Mouse (Mus musculus) lung, embryonic 15.5 days (tissue): ENCODE data around the gene Astl. TPM values are rescaled to one million over a fixed set of nuclear protein-coding genes. Genes with fewer than 3 reads are reported as not detected.
A peak's percentile ranks its signal among the peaks of the same experiment; 100 is the strongest.

ENCODE experiments used
- ATAC-seq: fragments of 200-750 bp; cut with Nextera tagmentation; 2 replicates; pipeline ENCODE4 v1.8.0; 2017; ENCODE audit warnings: moderate number of reproducible peaks, borderline replicate concordance; ENCODE audit not compliant: low FRiP score, low TSS enrichment; ENCODE audit errors: extremely low read depth
- H3K27ac ChIP-seq: fragments of 300-500 bp; sonication (generic); 2 replicates; pipeline ENCODE4 v1.5.1; 2015; ENCODE audit warnings: moderate library complexity, mild to moderate bottlenecking, inconsistent platforms
- H3K27me3 ChIP-seq: fragments of 300-500 bp; sonication (generic); 2 replicates; pipeline ENCODE4 v1.6.1; 2015; ENCODE audit warnings: inconsistent platforms
- H3K36me3 ChIP-seq: fragments of 300-500 bp; sonication (generic); 2 replicates; pipeline ENCODE4 v1.6.1; 2015; ENCODE audit warnings: inconsistent platforms
- H3K4me1 ChIP-seq: fragments of 300-500 bp; sonication (generic); 2 replicates; pipeline ENCODE4 v1.6.1; 2015; ENCODE audit warnings: inconsistent platforms
- H3K4me2 ChIP-seq: fragments of 300-500 bp; sonication (generic); 2 replicates; pipeline ENCODE4 v1.6.1; 2015; ENCODE audit warnings: inconsistent platforms, mild to moderate bottlenecking, moderate library complexity
- H3K4me3 ChIP-seq: fragments of 300-500 bp; sonication (generic); 2 replicates; pipeline ENCODE4 v1.5.1; 2015; ENCODE audit warnings: mild to moderate bottlenecking, inconsistent platforms
- H3K9ac ChIP-seq: fragments of 300-500 bp; sonication (generic); 2 replicates; pipeline ENCODE4 v1.6.1; 2015; ENCODE audit warnings: inconsistent platforms
- H3K9me3 ChIP-seq: fragments of 300-500 bp; sonication (generic); 2 replicates; pipeline ENCODE4 v1.6.1; 2016; ENCODE audit warnings: inconsistent platforms
- WGBS: fragments of 180-500 bp; shearing (Covaris S2); methylation state at CpG from one replicate; pipeline ENCODE4 v1.1.7; 2015; 5-methylcytosine and 5-hydroxymethylcytosine counted together
- polyA plus RNA-seq: library from polyadenylated mRNA; unstranded; fragments of >200 nt; fragmentation: Nextera tagmentation; extraction: Ambion mirVana; gene quantifications from 2 replicates; pipeline ENCODE4 v1.2.1, GENCODE M21; 2015

Gene Astl
- polyA plus RNA-seq, 1 experiment from 2014 or later: not detected

- Histone ChIP-seq H3K4me1 (peaks cover 16% of the 10 kb centered on the region), H3K27me3 (peaks cover 16% of the 10 kb centered on the region), H3K4me3 (no peak overlapping the region), H3K9me3 (no peaks in the 10 kb centered on the region), H3K4me2 (no peak overlapping the region), H3K9ac (no peak overlapping the region), H3K27ac (no peak overlapping the region), H3K36me3 (no peaks in the 10 kb centered on the region)
- ATAC-seq: no peak
- 13% methylated on average over 3 of the region's 3 CpGs for WGBS
Measured at GRCm38 (mm10) chr2:127341159-127341558, 2.7 kb downstream of the Astl start.

DNA sequence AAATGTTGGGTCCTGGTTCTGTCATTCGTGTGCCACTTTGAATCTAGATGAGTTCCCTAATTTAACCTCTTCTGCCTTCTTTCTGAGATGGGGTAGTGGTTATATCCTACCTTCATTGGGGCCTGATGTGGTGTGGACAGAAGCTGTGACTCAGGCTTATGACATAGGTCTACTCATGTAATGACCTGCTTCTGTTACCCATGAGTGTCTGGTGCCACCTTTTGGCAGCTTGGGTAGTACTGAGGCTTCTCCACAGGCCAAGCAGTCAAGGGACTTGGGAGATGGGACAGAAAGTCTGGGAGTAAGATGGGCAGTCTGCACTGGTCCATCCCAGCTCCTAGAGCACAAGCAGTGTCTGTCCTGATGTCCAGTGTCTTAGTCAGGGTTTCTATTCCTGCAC is 7.9 kb downstream of the Astl start:
- H3K27ac ChIP-seq: no peak overlapping the region
- no peaks in the 10 kb centered on the region for H3K36me3 ChIP-seq
- no peaks in the 10 kb centered on the region for H3K4me1 ChIP-seq
- H3K9ac ChIP-seq: no peak overlapping the region
- H3K9me3 ChIP-seq: no peaks in the 10 kb centered on the region
- ATAC-seq: no peak
- WGBS: 65% methylated on average over 1 of the region's 1 CpGs
- no peak overlapping the region for H3K4me2 ChIP-seq
- H3K4me3 ChIP-seq: no peak overlapping the region
- no peaks in the 10 kb centered on the region for H3K27me3 ChIP-seq

DNA sequence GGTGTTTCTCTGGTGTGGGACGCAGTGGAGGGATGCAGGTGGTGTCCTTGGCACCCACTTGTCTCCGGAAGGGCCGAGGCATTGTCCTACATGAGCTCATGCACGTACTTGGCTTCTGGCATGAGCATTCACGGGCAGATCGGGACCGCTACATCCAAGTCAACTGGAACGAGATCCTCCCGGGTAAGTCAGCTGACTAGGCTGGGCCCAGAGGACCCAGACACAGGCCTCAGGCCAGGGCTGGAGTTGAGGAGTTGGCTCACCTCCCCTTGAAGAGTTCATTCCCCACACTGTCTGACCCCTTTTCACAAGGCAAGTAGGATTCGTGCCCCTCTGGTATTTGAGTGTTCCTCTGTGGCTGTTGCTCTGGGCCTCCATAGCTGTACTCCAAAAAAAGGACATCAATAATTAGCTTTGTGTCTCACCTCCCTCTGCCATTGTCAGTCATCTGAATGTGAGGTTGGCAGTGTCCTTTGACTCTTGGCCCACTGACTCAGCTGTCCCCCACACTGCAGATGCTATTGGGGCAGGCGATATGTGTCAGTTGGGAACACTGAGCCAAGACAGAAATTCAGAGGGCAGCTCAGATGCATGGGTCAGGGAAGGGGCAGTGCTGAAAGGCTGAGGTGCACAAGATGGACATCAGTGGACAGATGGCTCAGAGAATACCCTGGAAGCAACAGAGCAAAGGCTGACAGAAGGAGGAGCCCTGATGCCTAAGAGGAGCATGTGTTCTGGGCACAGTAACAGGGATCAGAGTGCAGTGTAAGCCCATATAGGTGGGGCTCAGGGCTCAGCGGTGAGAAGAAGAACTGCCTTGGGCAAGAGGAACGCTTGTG is 8.9 kb downstream of the Astl start:
- H3K9me3 ChIP-seq: no peaks in the 10 kb centered on the region
- H3K36me3 ChIP-seq: no peaks in the 10 kb centered on the region
- ATAC-seq: no peak
- H3K27ac ChIP-seq: no peak overlapping the region
- H3K4me2 ChIP-seq: no peak overlapping the region
- no peaks in the 10 kb centered on the region for H3K4me1 ChIP-seq
- no peak overlapping the region for H3K4me3 ChIP-seq
- H3K9ac ChIP-seq: no peak overlapping the region
- 71% methylated on average over 13 of the region's 13 CpGs for WGBS
- no peaks in the 10 kb centered on the region for H3K27me3 ChIP-seq

DNA sequence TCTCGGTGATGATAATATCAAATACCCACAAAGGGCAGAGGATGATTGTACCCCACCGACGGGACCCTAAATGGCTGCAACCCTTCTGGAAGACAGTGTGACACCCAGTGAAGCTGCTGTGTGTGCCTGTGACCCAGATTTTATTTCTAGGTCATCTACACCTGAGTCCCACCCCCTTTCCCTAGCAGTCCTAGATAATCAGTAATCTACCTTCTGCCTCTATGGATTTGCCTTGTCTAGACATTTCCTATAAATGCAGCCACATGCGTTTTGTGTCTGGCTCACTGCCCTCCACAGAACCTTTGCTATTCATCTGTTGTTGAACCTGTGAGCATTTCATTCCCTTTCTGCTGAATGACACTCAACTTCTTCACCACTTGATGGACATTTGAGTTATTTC is 15.4 kb downstream of the Astl start:
- Histone ChIP-seq H3K4me2 (no peak overlapping the region), H3K4me1 (no peaks in the 10 kb centered on the region), H3K4me3 (no peak overlapping the region), H3K27ac (no peak overlapping the region), H3K9ac (no peak overlapping the region), H3K36me3 (no peaks in the 10 kb centered on the region), H3K27me3 (no peaks in the 10 kb centered on the region; the same call in none of the 2 replicates), H3K9me3 (no peaks in the 10 kb centered on the region)
- 83% methylated on average over 4 of the region's 4 CpGs for WGBS
- ATAC-seq: no peak

- Histone ChIP-seq H3K9me3 (no peaks in the 10 kb centered on the region), H3K9ac (no peak within 1 kb of the TSS), H3K4me2 (peak within 1 kb of the TSS; percentile 74), H3K27me3 (peaks cover 70% of the 10 kb centered on the region), H3K4me1 (peaks cover 16% of the 10 kb centered on the region), H3K27ac (no peak within 1 kb of the TSS), H3K4me3 (peak within 1 kb of the TSS; percentile 41), H3K36me3 (no peaks in the 10 kb centered on the region)
- WGBS: under 1% methylated on average over 47 of the region's 49 CpGs
- ATAC-seq: peak; percentile 67; the same call in 1 of the 2 replicates
Measured at GRCm38 (mm10) chr2:127362459-127363281, 24.2 kb downstream of the Astl start, which contains the start of gene Adra2b. Adra2b (plus strand) TSS chr2:127363208.

- under 1% methylated on average over 28 of the region's 28 CpGs for WGBS
- H3K4me1 ChIP-seq: peaks cover 16% of the 10 kb centered on the region
- no peak overlapping the region for H3K27ac ChIP-seq
- peak; percentile 24; the same call in 1 of the 2 replicates for ATAC-seq
- H3K36me3 ChIP-seq: no peaks in the 10 kb centered on the region
- peak overlapping the region; percentile 41 for H3K4me3 ChIP-seq
- no peaks in the 10 kb centered on the region for H3K9me3 ChIP-seq
- H3K4me2 ChIP-seq: peak overlapping the region; percentile 74
- H3K9ac ChIP-seq: no peak overlapping the region
- peaks cover 75% of the 10 kb centered on the region for H3K27me3 ChIP-seq
Measured at GRCm38 (mm10) chr2:127363282-127363652, 24.8 kb downstream of the Astl start.

- no peak overlapping the region for H3K27ac ChIP-seq
- no peaks in the 10 kb centered on the region for H3K9me3 ChIP-seq
- H3K4me3 ChIP-seq: peak overlapping the region; percentile 41
- H3K36me3 ChIP-seq: no peaks in the 10 kb centered on the region
- H3K27me3 ChIP-seq: peaks cover 75% of the 10 kb centered on the region
- H3K9ac ChIP-seq: no peak overlapping the region
- H3K4me1 ChIP-seq: peaks cover 16% of the 10 kb centered on the region
- peak overlapping the region; percentile 74 for H3K4me2 ChIP-seq
- ATAC-seq: no peak
- 5% methylated on average over 20 of the region's 20 CpGs for WGBS
Measured at GRCm38 (mm10) chr2:127363696-127364095, 25.3 kb downstream of the Astl start.

- Histone ChIP-seq H3K4me2 (0 out of 2 replicates have a peak overlapping the region, but pooled peaks have one; percentile 74), H3K4me1 (peaks cover 16% of the 10 kb centered on the region), H3K9ac (no peak overlapping the region), H3K9me3 (no peaks in the 10 kb centered on the region), H3K27me3 (peaks cover 79% of the 10 kb centered on the region), H3K36me3 (no peaks in the 10 kb centered on the region), H3K27ac (no peak overlapping the region), H3K4me3 (no peak overlapping the region)
- no peak for ATAC-seq
- 11% methylated on average over 8 of the region's 8 CpGs for WGBS
Measured at GRCm38 (mm10) chr2:127364452-127364851, 26.0 kb downstream of the Astl start.

DNA sequence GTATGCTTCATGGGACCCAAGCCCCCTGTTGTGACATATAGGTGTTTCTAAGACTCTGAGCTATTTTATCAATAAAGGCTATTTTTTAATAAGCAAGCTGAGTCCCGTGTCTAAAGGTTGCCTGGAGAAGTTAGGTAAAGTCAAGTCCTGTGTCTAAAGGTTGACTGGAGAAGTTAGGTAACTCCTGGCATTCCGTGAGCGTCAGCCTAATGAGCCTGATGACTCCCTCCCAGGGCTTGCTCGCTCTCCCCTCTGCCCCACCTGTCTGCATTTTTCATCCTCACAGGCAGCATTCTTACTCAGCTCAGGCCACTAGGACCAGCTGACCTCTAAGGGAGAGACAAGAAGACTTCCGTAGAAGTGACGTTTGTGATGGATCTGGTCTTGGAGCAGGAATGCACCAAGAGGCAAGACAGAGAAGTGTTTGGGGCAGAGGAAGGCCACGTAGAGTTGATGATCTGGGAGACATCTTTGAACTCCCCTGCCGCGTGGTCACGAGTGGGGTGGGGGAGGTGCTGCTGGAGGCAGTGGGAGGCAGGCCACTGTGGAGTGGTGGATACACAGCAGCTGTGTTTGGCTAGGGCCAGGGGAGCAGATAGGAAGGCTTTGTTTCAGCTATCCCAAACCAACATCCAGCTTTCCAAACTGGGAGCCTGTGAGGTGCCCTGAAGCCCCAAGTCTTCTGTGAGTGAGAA is 28.8 kb downstream of the Astl start:
- H3K9ac ChIP-seq: no peak overlapping the region
- no peaks in the 10 kb centered on the region for H3K9me3 ChIP-seq
- ATAC-seq: no peak
- no peak overlapping the region for H3K27ac ChIP-seq
- H3K36me3 ChIP-seq: no peaks in the 10 kb centered on the region
- no peak overlapping the region for H3K4me3 ChIP-seq
- peaks cover 62% of the 10 kb centered on the region for H3K27me3 ChIP-seq
- H3K4me1 ChIP-seq: peaks cover 16% of the 10 kb centered on the region
- no peak overlapping the region for H3K4me2 ChIP-seq
- 23% methylated on average over 10 of the region's 10 CpGs for WGBS

DNA sequence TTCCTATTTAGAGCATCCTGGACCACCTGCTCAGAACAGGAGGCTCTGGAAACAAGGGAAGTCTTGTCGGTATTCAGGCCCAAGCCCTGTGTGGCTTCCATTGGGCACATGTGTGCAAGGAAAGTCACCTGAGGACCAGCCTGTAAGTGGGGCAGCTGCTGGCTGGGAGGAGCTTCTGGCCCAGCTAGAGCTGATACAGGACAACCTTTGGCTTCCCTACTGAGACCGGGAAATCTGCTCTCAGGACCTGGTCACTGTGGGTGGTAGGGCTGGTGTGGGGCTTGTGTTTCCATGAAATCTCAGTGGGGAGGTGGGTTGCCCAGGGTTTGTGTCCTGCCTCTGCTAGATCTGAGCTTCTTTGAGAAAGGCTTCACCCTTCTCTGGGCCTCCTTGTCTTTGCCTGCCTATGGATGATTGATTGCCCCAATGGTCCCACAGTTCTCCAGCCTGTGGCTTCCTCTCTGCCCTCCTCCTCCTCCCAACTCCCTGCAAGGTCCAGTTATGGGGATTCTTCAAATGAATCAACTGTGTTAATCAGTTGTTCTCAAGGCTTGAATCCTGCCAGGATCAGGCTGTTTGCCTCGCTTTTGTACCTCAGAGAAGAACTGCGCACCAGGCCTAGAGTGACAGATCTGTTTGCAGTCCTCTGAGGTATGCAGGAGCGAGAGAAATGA is 31.4 kb downstream of the Astl start:
- Histone ChIP-seq H3K9ac (no peak overlapping the region), H3K27me3 (peaks cover 37% of the 10 kb centered on the region), H3K4me3 (no peak overlapping the region), H3K4me2 (no peak overlapping the region), H3K36me3 (no peaks in the 10 kb centered on the region), H3K9me3 (no peaks in the 10 kb centered on the region), H3K27ac (no peak overlapping the region), H3K4me1 (no peaks in the 10 kb centered on the region)
- WGBS: 38% methylated on average over 5 of the region's 5 CpGs
- no peak for ATAC-seq
